Mouse (Mus musculus) hindbrain, embryonic 11.5 days (tissue): Measurements from ENCODE around the gene Taf15. TPM values are rescaled to one million over a fixed set of nuclear protein-coding genes. Genes with fewer than 3 reads are reported as not detected.

Source experiments
- ATAC-seq: fragments of 200-750 bp; cut with Nextera tagmentation; 2 replicates; pipeline ENCODE4 v1.8.0; 2017; ENCODE audit warnings: mild to moderate bottlenecking, moderate TSS enrichment, moderate library complexity; ENCODE audit not compliant: low FRiP score
- DNase-seq: peaks from one replicate; pipeline ENCODE4 v3.0.0-alpha.2; 2015; ENCODE audit warnings: low spot score
- H3K27ac ChIP-seq: fragments of 300-500 bp; sonication (generic); 2 replicates; pipeline ENCODE4 v1.5.1; 2014; ENCODE audit warnings: mild to moderate bottlenecking, low read depth, low read length
- H3K27me3 ChIP-seq: fragments of 300-500 bp; sonication (generic); 2 replicates; pipeline ENCODE4 v1.6.1; 2014; ENCODE audit warnings: mild to moderate bottlenecking, low read length, moderate library complexity, mixed read lengths; ENCODE audit not compliant: control insufficient read depth, insufficient read depth
- H3K36me3 ChIP-seq: fragments of 300-500 bp; sonication (generic); 2 replicates; pipeline ENCODE4 v1.6.1; 2014; ENCODE audit warnings: mild to moderate bottlenecking, low read length, moderate library complexity, mixed read lengths; ENCODE audit not compliant: control insufficient read depth, insufficient read depth
- H3K4me1 ChIP-seq: fragments of 300-500 bp; sonication (generic); replicated peaks from 2 replicates; pipeline ENCODE4 v1.6.1; 2014; ENCODE audit warnings: low read length, mixed read lengths; ENCODE audit not compliant: control insufficient read depth, insufficient read depth
- H3K4me2 ChIP-seq: fragments of 300-500 bp; sonication (generic); replicated peaks from 2 replicates; pipeline ENCODE4 v1.6.1; 2014; ENCODE audit warnings: mild to moderate bottlenecking, low read depth, low read length
- H3K4me3 ChIP-seq: fragments of 300-500 bp; sonication (generic); 2 replicates; pipeline ENCODE4 v1.5.1; 2014; ENCODE audit warnings: low read depth, low read length
- H3K9ac ChIP-seq: fragments of 300-500 bp; sonication (generic); 2 replicates; pipeline ENCODE4 v1.6.1; 2014; ENCODE audit warnings: low read depth, low read length
- H3K9me3 ChIP-seq: fragments of 300-500 bp; sonication (generic); 2 replicates; pipeline ENCODE4 v1.6.1; 2016; ENCODE audit warnings: low read length; ENCODE audit not compliant: control insufficient read depth
- WGBS: fragments of 180-500 bp; shearing (Covaris S2); extraction: QIAGEN DNeasy Blood & Tissue Kit; methylation state at CpG from one replicate; pipeline ENCODE4 v1.1.7; 2014; 5-methylcytosine and 5-hydroxymethylcytosine counted together
- polyA plus RNA-seq: library from polyadenylated mRNA; unstranded; fragments of >200 nt; fragmentation: Nextera tagmentation; extraction: Ambion mirVana; gene quantifications from 2 replicates; pipeline ENCODE4 v1.2.1, GENCODE M21; 2014

Gene Taf15
- polyA plus RNA-seq, 1 experiment from 2014 or later = 26.6 TPM

DNA sequence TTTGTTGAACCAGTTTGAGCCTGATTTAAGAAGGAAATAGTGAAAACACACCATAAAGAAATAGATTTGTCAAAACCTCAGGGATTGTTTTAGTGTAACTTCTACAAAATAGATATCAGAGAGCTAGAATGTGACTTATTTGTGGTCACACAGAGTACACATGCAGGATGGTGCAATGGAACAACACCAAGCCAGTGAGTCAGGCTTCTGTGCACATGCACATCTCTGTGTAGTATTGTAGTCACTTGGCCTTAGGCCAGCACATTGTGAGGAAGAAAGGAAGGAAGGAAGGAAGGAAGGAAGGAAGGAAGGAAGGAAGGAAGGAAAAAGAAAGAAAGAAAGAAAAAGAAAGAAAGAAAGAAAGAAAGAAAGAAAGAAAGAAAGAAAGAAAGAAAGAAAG lies 44.3 kb downstream of the Taf15 start:
- ATAC-seq (no peak), DNase-seq (no peak)
- H3K27me3 ChIP-seq = no peaks in the 10 kb centered on the region
- no peaks in the 10 kb centered on the region for H3K36me3 ChIP-seq
- H3K4me1 ChIP-seq = no peaks in the 10 kb centered on the region
- H3K9ac ChIP-seq = no peak overlapping the region
- no peak overlapping the region for H3K4me3 ChIP-seq
- no peak overlapping the region for H3K4me2 ChIP-seq
- no peaks in the 10 kb centered on the region for H3K9me3 ChIP-seq
- no peak overlapping the region for H3K27ac ChIP-seq

- no peaks in the 10 kb centered on the region for H3K36me3 ChIP-seq
- 70% methylated on average over 6 of the region's 6 CpGs for WGBS
- H3K9me3 ChIP-seq = no peaks in the 10 kb centered on the region
- DNase-seq = no peak
- H3K9ac ChIP-seq = no peak overlapping the region
- no peaks in the 10 kb centered on the region for H3K27me3 ChIP-seq
- H3K27ac ChIP-seq = no peak overlapping the region
- no peak overlapping the region for H3K4me3 ChIP-seq
- ATAC-seq = no peak
- no peak overlapping the region for H3K4me2 ChIP-seq
- no peaks in the 10 kb centered on the region for H3K4me1 ChIP-seq
Measured at GRCm38 (mm10) chr11:83518371-83518770, 45.5 kb downstream of the Taf15 start.

- Histone ChIP-seq H3K27ac (no peak within 1 kb of the TSS), H3K4me1 (no peaks in the 10 kb centered on the region), H3K27me3 (no peaks in the 10 kb centered on the region), H3K36me3 (no peaks in the 10 kb centered on the region), H3K9ac (no peak within 1 kb of the TSS), H3K9me3 (no peaks in the 10 kb centered on the region), H3K4me3 (no peak within 1 kb of the TSS), H3K4me2 (no peak within 1 kb of the TSS)
- ATAC-seq = no peak
- DNase-seq = no peak
- 84% methylated on average over 3 of the region's 3 CpGs for WGBS
Measured at GRCm38 (mm10) chr11:83522075-83522474, 49.2 kb downstream of the Taf15 start, which contains the start of gene Heatr9. Heatr9 (minus strand) TSS chr11:83522175.

GRCm38 (mm10) chr11:83529024-83529423 lies 56.1 kb downstream of the Taf15 start:
- no peak for ATAC-seq
- no peaks in the 10 kb centered on the region for H3K9me3 ChIP-seq
- H3K4me3 ChIP-seq = no peak overlapping the region
- no peaks in the 10 kb centered on the region for H3K4me1 ChIP-seq
- no peak overlapping the region for H3K9ac ChIP-seq
- no peak overlapping the region for H3K4me2 ChIP-seq
- H3K27ac ChIP-seq = no peak overlapping the region
- DNase-seq = no peak
- no peaks in the 10 kb centered on the region for H3K27me3 ChIP-seq
- H3K36me3 ChIP-seq = no peaks in the 10 kb centered on the region
- 68% methylated on average over 12 of the region's 12 CpGs for WGBS

DNA sequence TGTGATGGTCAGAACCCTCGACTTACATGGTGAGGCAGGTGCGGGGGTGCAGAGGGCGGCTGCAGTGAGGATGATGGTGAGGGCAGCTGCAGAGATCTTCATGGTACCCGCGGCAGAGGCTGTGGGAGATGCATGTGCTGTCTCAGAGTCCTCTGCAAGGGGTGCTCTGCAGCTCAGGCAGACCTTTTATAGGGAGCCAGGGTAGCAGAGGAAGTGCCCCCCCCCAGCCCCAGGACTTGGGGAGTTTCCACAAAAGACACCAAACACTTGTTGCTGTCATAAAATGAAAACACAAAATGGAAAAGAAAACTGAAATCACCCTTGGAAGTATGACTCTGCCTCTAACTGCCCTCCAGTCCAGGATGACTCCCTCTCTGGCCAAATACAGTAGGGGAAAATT lies 57.5 kb downstream of the Taf15 start, which contains the start of gene Ccl5:
Ccl5 (minus strand) TSS at position 159 of the 400 bp plus-strand sequence.
- H3K36me3 ChIP-seq = no peaks in the 10 kb centered on the region
- no peak within 1 kb of the TSS for H3K9ac ChIP-seq
- H3K27ac ChIP-seq = no peak within 1 kb of the TSS
- 86% methylated on average over 5 of the region's 5 CpGs for whole genome bisulfite sequencing
- no peaks in the 10 kb centered on the region for H3K9me3 ChIP-seq
- no peak within 1 kb of the TSS for H3K4me3 ChIP-seq
- H3K4me1 ChIP-seq = no peaks in the 10 kb centered on the region
- no peak for ATAC-seq
- DNase-seq = no peak
- no peak within 1 kb of the TSS for H3K4me2 ChIP-seq
- no peaks in the 10 kb centered on the region for H3K27me3 ChIP-seq

DNA sequence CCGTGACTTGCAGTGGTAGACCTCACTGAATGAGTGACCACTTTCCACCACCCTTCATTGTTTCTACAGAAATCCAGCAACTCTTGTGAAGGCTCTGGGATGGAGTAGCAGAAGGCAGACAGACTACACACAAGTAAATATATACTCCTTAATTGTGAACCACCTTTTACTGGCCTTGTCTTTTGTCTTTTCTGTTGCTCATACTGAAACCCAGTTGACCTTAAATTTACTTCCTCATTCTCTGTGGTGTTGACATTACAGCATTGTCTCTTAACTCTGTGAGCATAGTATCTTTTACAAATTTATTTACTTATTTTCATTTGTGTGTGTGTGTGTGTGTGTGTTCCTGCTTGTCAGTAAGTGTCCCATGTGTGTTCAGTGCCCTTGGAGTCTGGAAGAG lies 60.3 kb downstream of the Taf15 start:
- Histone ChIP-seq H3K4me3 (no peak overlapping the region), H3K9ac (no peak overlapping the region), H3K27me3 (no peaks in the 10 kb centered on the region), H3K9me3 (no peaks in the 10 kb centered on the region), H3K4me2 (no peak overlapping the region), H3K4me1 (no peaks in the 10 kb centered on the region), H3K27ac (no peak overlapping the region), H3K36me3 (no peaks in the 10 kb centered on the region)
- WGBS = 86% methylated on average over 1 of the region's 1 CpGs
- no peak for ATAC-seq
- DNase-seq = no peak

- no peak for ATAC-seq
- no peak overlapping the region for H3K9ac ChIP-seq
- H3K4me2 ChIP-seq = no peak overlapping the region
- H3K27ac ChIP-seq = no peak overlapping the region
- H3K9me3 ChIP-seq = no peaks in the 10 kb centered on the region
- H3K4me3 ChIP-seq = no peak overlapping the region
- no peaks in the 10 kb centered on the region for H3K36me3 ChIP-seq
- no peak for DNase-seq
- no peaks in the 10 kb centered on the region for H3K4me1 ChIP-seq
- H3K27me3 ChIP-seq = no peaks in the 10 kb centered on the region
- WGBS = 84% methylated on average over 8 of the region's 8 CpGs
Measured at GRCm38 (mm10) chr11:83534143-83534542, 61.3 kb downstream of the Taf15 start.

- peak; percentile 7 for DNase-seq
- H3K36me3 ChIP-seq = no peaks in the 10 kb centered on the region
- H3K9me3 ChIP-seq = no peaks in the 10 kb centered on the region
- no peak overlapping the region for H3K27ac ChIP-seq
- ATAC-seq = no peak
- 55% methylated on average over 13 of the region's 13 CpGs for WGBS
- H3K4me1 ChIP-seq = no peaks in the 10 kb centered on the region
- no peak overlapping the region for H3K9ac ChIP-seq
- no peak overlapping the region for H3K4me3 ChIP-seq
- H3K4me2 ChIP-seq = no peak overlapping the region
- no peaks in the 10 kb centered on the region for H3K27me3 ChIP-seq
Measured at GRCm38 (mm10) chr11:83534609-83535423, 61.9 kb downstream of the Taf15 start.

GRCm38 (mm10) chr11:83536831-83537230 lies 63.9 kb downstream of the Taf15 start:
- WGBS = 77% methylated on average over 3 of the region's 3 CpGs

More at GRCm38 (mm10) chr11:83536831-83537230, 63.9 kb downstream of the Taf15 start:
- Histone ChIP-seq H3K27ac (no peak overlapping the region), H3K9me3 (no peaks in the 10 kb centered on the region), H3K4me3 (no peak overlapping the region), H3K4me2 (no peak overlapping the region), H3K27me3 (no peaks in the 10 kb centered on the region), H3K36me3 (no peaks in the 10 kb centered on the region), H3K9ac (no peak overlapping the region), H3K4me1 (no peaks in the 10 kb centered on the region)
- ATAC-seq (no peak), DNase-seq (no peak)
